Mouse (Mus musculus) MEL (cell line): ENCODE results near the gene Lpar3.

Experiments used
- CTCF ChIP-seq, 3 experiments: IDR thresholded peaks in 2 of 3; conservative IDR thresholded peaks in 1 of 3; 2 replicates each; pipeline ENCODE4 v1.5.1; 2011 to 2012; ENCODE audit warnings: low read length in 3 of 3, low read depth in 2 of 3, mild to moderate bottlenecking in 2 of 3, improper control_type of control experiment in 1 of 3, inconsistent platforms in 1 of 3, mixed read lengths in 1 of 3, moderate library complexity in 1 of 3; ENCODE audit not compliant: control insufficient read depth in 1 of 3, insufficient read depth in 1 of 3, poor library complexity in 1 of 3, severe bottlenecking in 1 of 3
- MXI1 ChIP-seq: IDR thresholded peaks from 2 replicates; pipeline ENCODE4 v1.6.1; 2011; ENCODE audit warnings: mild to moderate bottlenecking, low read depth, low read length, improper control_type of control experiment
- POLR2A ChIP-seq, 2 experiments: IDR thresholded peaks; 2 replicates each; pipeline ENCODE4 v1.6.1; 2011 to 2012; ENCODE audit warnings: low read length in 2 of 2, mild to moderate bottlenecking in 2 of 2, control low read depth in 1 of 2, improper control_type of control experiment in 1 of 2, low read depth in 1 of 2, moderate library complexity in 1 of 2; ENCODE audit not compliant: control insufficient read depth in 1 of 2, insufficient read depth in 1 of 2, poor library complexity in 1 of 2
- TAL1 ChIP-seq: IDR thresholded peaks from 2 replicates; pipeline ENCODE4 v1.6.1; 2012; ENCODE audit warnings: mild to moderate bottlenecking, inconsistent platforms, low read length, moderate library complexity, mixed read lengths

- TF ChIP-seq POLR2A (IDR thresholded peaks at IDR 0.05; ENCODE audit: control insufficient read depth in 1 of 2, insufficient read depth in 1 of 2, low read depth in 1 of 2, low read length in 2 of 2, poor library complexity in 1 of 2) (no peak), TAL1 (no peak), MXI1 (no peak), CTCF (IDR thresholded peaks at IDR 0.05 in 2 of 3, conservative IDR thresholded peaks at IDR 0.05 in 1 of 3; ENCODE audit: control insufficient read depth in 1 of 3, insufficient read depth in 1 of 3, low read depth in 2 of 3, low read length in 3 of 3, poor library complexity in 1 of 3, severe bottlenecking in 1 of 3) (no peak)
Observed at GRCm38 (mm10) chr3:146220776-146221486, at the start of gene Lpar3.
